Mouse (Mus musculus) thymus, postnatal 0 days (tissue): ENCODE measurements around the gene Tubb2a. TPM values are rescaled to one million over a fixed set of nuclear protein-coding genes. Genes with fewer than 3 reads are reported as not detected.

Experiments
- DNase-seq: peaks from one replicate; pipeline ENCODE4 v3.0.0-alpha.2; 2015; ENCODE audit warnings: low spot score
- polyA plus RNA-seq: library from polyadenylated mRNA; unstranded; fragments of >200 nt; fragmentation: Nextera tagmentation; extraction: Ambion mirVana; gene quantifications from 2 replicates; pipeline ENCODE4 v1.2.1, GENCODE M21; 2015

The Tubb2a gene
- polyA plus RNA-seq, result 204 and 248 TPM in 2 replicates

GRCm38 (mm10) chr13:34077492-34078271, at the start of gene Tubb2a:
Gene Tubb2a, minus strand, starts transcription at chr13:34078007.
- peak; percentile 92 for DNase-seq

GRCm38 (mm10) chr13:34125711-34126110, 47.9 kb upstream of the Tubb2a start:
- no peak for DNase-seq

- no peak for DNase-seq
Observed at GRCm38 (mm10) chr13:34120536-34120935, 42.7 kb upstream of the Tubb2a start.

- DNase-seq, result peak; percentile 87
Observed at GRCm38 (mm10) chr13:34119406-34119805, 41.6 kb upstream of the Tubb2a start.

GRCm38 (mm10) chr13:34118816-34119215, 41.0 kb upstream of the Tubb2a start:
- DNase-seq, result peak; percentile 58

GRCm38 (mm10) chr13:34116508-34116907, 38.7 kb upstream of the Tubb2a start:
- DNase-seq, result no peak

GRCm38 (mm10) chr13:34114654-34115053, 36.8 kb upstream of the Tubb2a start:
- peak; percentile 89 for DNase-seq

GRCm38 (mm10) chr13:34113086-34113485, 35.3 kb upstream of the Tubb2a start:
- no peak for DNase-seq

- DNase-seq, result no peak
Observed at GRCm38 (mm10) chr13:34112369-34113081, 34.7 kb upstream of the Tubb2a start.

- DNase-seq, result no peak
Observed at GRCm38 (mm10) chr13:34111878-34112277, 34.1 kb upstream of the Tubb2a start.

GRCm38 (mm10) chr13:34111019-34111418, 33.2 kb upstream of the Tubb2a start:
- no peak for DNase-seq

- no peak for DNase-seq
Observed at GRCm38 (mm10) chr13:34109677-34110058, 31.9 kb upstream of the Tubb2a start.

GRCm38 (mm10) chr13:34109035-34109676, 31.3 kb upstream of the Tubb2a start:
- no peak for DNase-seq

GRCm38 (mm10) chr13:34106999-34107398, 29.2 kb upstream of the Tubb2a start:
- no peak for DNase-seq

GRCm38 (mm10) chr13:34106256-34106655, 28.4 kb upstream of the Tubb2a start:
- DNase-seq, result no peak

GRCm38 (mm10) chr13:34105364-34105763, 27.6 kb upstream of the Tubb2a start:
- DNase-seq, result no peak

GRCm38 (mm10) chr13:34101908-34102307, 24.1 kb upstream of the Tubb2a start:
- no peak for DNase-seq

GRCm38 (mm10) chr13:34101247-34101646, 23.4 kb upstream of the Tubb2a start:
- no peak for DNase-seq

- DNase-seq, result no peak
Observed at GRCm38 (mm10) chr13:34100733-34101132, 22.9 kb upstream of the Tubb2a start.

- DNase-seq, result no peak
Observed at GRCm38 (mm10) chr13:34097086-34097485, 19.3 kb upstream of the Tubb2a start.

GRCm38 (mm10) chr13:34096455-34096854, 18.6 kb upstream of the Tubb2a start:
- no peak for DNase-seq
